Mouse (Mus musculus) embryo, embryonic 10.5 days (tissue): ENCODE data around the gene Edn2.

ENCODE experiments used
- DNase-seq: peaks from one replicate; pipeline ENCODE4 v3.0.0-alpha.2; 2015; ENCODE audit warnings: low spot score

Edn2 gene

GRCm38 (mm10) chr4:120158714-120159310, 2.2 kb upstream of the Edn2 start:
- DNase-seq, result no peak

GRCm38 (mm10) chr4:120162586-120162985, 1.6 kb downstream of the Edn2 start:
- no peak for DNase-seq

- DNase-seq, result no peak
Observed at GRCm38 (mm10) chr4:120163242-120163641, 2.2 kb downstream of the Edn2 start.

GRCm38 (mm10) chr4:120164316-120164715, 3.3 kb downstream of the Edn2 start:
- DNase-seq, result no peak

DNA sequence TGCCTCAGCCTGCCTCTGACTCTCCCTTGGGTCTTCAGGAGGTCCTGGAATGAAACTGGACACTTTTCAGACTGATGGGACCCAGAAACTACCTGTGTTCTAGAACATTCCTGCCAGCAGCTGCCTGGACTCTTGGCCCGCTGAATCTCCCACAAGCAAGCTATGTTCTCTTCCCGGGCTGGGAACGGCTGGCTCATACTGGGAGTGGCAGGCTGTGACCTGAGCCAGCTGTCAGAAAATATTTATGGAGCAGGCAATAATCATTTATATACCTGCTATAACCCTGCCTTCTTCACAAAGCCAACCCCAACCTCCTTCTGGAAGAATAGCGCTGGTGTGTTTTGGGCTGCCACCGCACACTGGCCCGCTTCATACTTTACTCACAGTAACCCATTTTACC, 6.8 kb downstream of the Edn2 start:
- DNase-seq, result no peak

GRCm38 (mm10) chr4:120168346-120168745, 7.3 kb downstream of the Edn2 start:
- no peak for DNase-seq

GRCm38 (mm10) chr4:120170387-120170936, 9.5 kb downstream of the Edn2 start:
- DNase-seq, result no peak

DNA sequence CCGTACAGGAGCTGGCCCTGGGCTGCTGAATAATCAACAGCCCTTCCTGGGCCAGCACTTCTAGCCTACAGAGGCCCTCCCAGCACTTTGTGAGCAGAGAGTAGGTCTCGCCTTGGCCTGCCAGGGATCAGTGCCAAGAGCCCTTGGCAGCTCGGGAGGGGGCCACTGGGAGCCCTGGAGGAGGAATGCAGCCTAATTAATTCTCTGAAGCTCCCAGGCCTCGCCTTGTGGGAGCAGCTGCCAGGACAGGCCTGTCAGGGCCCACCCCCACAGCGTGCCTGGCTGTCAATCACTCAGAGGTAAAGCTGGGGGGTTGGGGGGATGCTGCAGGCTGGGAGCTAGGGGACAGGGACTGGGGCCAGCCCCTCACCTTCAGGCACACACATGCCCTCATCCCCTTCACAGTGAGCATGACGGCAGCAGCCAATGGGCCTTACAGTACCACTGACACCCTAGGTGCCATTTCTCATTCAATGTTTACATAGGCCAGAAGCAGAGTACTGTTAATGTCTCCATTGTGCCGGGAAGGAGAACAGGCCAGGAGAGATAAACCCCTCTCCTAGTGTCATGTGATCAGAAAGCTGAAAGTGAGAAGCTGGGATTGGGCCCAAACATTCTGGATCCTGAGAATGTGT, 11.2 kb downstream of the Edn2 start:
- no peak for DNase-seq

DNA sequence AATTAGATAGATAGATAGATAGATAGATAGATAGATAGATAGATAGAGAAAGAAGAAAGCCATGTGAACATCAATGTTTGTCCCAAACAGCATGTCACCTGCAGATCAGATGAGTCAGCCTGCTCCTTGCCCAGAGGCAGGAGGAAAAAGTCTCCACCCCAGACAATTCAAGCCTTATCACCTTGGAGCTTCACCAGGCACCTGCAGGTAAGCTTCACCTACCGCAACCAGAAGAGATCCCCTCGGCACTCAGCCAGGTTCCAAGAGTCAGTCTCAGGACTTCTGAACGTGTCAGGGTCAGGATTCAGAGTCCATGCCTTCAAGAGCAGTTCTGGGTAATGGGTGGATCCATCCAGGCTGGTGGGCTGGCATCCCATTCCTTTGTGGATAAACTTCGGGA, 18.1 kb downstream of the Edn2 start:
- no peak for DNase-seq

- DNase-seq, result no peak
Observed at GRCm38 (mm10) chr4:120180535-120180934, 19.5 kb downstream of the Edn2 start.

DNA sequence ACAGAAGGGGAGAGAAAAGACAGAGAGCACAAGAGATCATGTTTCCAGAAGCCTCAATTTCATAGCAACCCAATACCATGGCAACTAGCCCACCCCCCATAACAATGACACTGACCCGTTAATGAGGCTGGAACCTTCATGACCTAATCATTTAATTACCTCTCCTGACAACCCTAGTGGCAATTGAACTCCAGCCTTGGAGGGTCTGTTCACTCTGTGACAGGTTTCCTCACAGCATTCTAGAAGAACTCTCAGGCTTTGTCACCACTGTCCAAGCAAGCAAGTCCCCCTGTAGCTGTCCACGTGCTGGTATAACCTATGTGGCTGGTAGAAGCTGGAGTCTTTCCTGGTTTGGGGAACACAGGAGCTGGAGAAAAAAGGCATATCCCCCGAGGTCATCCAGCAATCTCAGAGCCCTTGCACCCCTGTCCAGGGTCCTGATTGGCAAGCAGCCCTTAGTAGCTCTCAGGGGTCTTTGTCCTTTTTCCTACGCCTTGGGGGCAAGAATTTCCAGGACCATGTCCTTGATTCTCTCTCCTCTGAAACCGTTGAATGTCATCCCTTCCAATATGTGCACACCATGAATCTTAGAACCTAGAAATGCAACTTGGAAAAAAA, 23.5 kb downstream of the Edn2 start:
- peak; percentile 67 for DNase-seq

DNA sequence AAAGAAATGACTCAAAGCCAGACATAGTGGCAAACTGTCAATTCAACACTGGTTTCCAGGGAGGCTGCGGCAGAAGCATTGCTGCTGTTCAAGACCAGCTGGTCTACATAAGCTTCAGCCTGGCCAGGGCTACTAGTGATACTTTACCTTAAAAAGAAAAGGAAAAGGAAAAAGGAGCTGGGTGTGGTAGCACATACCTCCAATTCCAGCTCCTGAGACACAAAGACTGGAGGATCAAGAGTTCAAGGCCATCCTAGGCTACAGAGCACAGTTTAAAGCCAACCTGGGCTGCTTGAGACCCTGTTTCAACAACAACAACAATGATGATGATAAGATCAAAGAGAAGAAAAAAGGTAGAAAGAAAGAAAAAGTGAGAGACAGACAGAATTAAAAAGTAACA, 25.4 kb downstream of the Edn2 start:
- DNase-seq, result no peak

GRCm38 (mm10) chr4:120186934-120187333, 25.9 kb downstream of the Edn2 start:
- peak; percentile 54 for DNase-seq

DNA sequence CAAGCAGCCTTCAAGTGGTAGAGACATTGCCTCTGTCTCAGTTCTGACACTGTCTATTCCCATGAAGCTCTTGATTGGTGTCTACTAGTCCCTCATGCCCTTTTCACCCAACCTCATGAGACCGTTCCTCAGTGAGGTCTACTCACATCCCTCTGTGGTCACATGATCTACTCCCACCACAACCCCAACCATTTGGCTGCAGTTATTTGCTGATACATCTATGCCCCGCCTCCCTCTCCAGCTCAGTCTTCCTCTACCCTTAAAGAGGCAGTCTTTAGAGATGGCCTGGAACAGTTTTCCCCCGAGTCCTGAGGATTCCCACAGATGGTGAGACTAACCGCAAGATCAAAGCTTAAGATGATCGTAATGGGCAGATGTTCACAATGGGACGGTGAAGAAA, 27.2 kb downstream of the Edn2 start:
- no peak for DNase-seq

DNA sequence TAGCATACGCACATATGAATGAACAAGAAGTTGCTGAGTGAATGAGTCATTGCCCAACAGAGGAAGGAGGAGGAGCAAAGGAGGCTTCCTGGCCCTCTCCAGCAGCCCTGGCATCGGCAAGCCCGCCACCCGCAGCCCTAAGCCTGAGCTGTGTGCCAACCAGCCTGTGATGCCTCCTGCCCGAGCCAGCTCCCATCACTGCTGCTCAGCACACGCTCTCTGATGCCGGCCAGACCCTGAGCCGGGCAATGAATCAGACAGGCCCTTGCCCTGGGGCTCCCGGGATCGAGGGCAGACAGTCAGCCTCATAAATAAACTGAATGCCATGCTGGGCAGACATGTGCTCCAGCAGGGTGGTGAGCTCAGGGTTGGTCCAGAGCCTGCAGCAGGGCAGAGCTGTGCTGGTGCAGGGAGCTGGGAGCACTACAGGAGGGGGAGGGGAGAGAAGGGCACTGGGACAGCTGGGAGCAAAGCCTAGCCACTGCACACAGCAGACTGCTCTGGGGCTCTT, 27.7 kb downstream of the Edn2 start:
- no peak for DNase-seq

- DNase-seq, result no peak
Observed at GRCm38 (mm10) chr4:120189941-120190340, 28.9 kb downstream of the Edn2 start.

GRCm38 (mm10) chr4:120191987-120192386, 31.0 kb downstream of the Edn2 start:
- DNase-seq, result no peak

DNA sequence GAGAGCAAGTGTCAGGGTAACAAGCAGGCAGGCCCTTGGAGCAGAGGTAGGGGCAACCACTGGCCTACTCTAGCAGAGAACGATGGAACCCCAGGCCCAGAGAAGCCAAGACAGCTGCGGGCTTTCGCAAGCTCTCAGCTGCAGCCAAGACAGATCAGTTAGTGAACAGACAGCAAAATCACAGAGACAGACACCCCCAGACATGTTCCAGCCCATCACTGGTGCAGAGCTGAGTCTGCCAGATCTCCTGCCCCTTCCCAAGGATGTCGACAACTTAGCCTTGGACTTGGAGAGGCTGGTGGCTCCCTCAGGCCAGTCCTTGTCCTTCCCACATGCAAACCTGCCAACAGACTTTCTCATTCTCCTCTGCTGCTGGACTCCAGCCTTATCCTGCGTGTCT, 33.0 kb downstream of the Edn2 start:
- no peak for DNase-seq

- DNase-seq, result no peak
Observed at GRCm38 (mm10) chr4:120194965-120195364, 34.0 kb downstream of the Edn2 start.

DNA sequence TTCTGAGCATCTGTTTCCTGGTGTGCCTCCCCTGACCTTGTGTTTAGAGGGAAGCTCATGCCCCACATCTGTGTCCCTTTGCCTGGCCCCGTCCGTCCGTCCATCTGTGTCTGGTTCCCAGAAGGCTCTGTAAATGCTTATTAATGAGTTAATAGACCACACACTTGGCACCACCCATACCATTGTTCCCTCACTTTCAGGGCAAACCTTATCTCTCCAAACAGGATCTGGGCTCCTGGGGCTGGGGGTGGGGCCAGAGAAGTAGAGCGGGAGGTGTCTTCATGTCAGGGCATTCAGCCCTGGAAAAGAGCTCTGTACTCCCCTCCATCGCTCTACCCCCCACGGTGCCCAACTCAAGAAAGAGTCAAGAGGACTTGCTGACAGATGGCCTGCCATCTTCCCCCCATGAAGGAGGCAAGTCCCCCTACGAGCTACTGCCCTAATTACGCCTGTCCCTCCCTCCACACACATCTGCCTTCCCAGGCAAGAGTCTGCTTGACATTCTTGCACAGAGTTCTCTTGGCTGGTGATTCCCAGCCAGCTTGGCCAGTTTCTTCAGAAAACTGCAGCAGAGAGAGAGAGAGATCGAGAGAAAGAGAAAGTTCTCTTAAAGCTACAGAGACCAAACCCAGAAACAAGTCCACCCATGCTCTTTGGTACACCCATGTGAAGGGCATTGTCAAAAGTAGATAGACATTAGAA, 38.3 kb downstream of the Edn2 start:
- no peak for DNase-seq

- DNase-seq, result no peak
Observed at GRCm38 (mm10) chr4:120200551-120201266, 39.7 kb downstream of the Edn2 start.
